Mouse (Mus musculus): Measurements from ENCODE around the gene Pogz.

Pogz gene

DNA sequence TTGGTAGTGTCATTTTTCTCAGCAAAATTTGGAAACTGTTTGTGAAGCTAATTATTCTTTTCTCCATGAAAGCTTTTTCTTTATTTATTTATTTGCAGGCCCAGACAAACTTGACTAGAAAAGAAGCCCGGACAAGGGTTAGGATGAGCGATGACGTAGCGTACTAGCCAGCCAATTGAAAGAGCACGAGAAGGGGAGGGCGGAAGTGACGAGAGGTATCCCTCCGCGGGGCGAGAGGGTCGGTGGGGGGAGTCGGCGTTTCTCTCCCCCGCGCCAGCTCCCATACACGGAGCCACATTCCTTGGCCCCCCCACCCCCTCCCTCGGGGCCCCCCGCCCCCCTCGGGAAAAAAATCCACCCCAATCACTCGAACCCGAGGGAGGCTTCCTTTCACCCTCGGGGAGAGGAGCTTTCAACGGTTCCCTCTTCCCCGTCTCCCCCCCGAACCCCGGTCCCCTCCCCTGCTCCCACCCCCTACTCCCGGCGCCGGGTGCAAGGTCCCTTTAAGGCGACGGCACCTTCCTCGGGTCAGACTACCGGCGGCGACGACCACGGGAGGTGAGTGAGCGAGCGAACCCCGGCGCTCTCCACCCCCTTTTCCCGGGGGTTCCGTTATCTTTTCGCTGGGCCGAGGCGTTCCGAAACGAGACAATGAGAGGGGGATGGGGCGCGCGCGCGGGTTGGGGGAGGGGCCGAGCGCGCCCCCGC lies at the start of gene Pogz:
Pogz (plus strand) TSS at position 385 of the 708 bp plus-strand sequence.
- DNase-seq: peak; percentile 94 to 96

GRCm38 (mm10) chr3:94789071-94789470 lies 48.3 kb upstream of the Pogz start:
- no peak for DNase-seq

DNA sequence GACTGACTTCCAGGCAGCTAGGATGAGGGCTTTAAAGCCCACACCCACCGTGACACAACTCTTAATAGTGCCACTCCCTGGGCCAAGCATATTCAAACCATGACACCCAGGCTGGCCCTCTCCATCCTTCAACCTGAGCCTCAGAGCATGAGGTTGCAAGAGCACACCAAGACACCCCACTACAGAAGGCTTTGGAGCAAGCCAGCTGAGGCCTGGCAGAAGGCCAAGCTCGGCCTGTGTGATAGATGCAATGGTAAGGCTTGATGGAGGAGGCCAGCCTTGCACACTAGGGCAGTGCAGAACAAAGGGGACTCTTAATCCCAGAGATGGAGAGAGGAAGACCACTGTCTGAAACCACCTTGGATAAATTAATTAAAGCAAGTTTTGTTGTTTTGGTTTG lies 47.9 kb upstream of the Pogz start:
- peak; percentile 10 to 23 for DNase-seq

DNA sequence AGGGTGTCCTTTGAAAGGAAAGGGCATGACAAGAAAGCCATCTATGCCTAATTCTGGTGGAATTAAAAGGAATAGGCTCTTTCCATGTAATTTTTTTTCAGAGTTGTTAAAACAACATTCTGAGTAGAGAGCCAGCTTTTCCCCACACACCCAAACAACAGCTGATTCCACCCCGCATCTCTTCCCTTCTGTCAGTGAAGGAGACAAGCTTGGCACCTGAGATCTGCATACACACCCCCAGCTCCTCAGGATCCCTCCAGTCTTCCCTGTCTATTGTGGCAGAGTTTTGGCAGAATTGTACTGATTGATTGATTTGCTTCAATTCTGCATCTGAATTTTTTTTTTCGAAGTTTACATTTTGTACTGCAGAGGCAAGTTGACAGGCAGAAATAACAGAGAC lies 45.1 kb upstream of the Pogz start:
- DNase-seq: no peak

- DNase-seq: no peak
Observed at GRCm38 (mm10) chr3:94793672-94794071, 43.7 kb upstream of the Pogz start.

GRCm38 (mm10) chr3:94794359-94794758 lies 43.0 kb upstream of the Pogz start:
- no peak for DNase-seq

DNA sequence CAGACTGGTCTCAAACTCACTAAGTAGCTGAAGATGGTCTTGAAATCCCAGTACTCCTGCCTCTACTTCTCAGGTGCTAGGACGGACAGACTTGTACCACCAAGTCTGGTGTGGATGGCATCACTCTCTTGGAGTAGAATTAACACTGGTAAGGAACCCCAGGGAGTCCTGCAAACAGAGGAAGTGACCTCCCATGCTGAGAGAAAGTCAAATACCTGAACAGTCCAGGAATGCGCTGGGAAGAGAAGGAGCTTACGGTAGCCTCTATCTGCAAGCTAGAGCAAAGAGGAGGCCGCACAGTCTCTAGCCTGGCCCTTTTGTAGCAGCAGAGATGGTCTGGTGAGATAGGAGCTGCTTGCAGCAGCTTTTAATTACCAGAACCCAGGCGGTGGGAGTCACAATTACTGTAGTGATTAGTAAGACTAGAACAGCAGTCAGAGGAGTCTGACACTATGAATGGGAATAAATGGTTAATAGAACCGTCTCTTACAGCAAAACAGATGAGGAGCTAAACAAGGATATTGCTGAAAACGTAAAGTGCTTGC lies 41.7 kb upstream of the Pogz start:
- no peak for DNase-seq

DNA sequence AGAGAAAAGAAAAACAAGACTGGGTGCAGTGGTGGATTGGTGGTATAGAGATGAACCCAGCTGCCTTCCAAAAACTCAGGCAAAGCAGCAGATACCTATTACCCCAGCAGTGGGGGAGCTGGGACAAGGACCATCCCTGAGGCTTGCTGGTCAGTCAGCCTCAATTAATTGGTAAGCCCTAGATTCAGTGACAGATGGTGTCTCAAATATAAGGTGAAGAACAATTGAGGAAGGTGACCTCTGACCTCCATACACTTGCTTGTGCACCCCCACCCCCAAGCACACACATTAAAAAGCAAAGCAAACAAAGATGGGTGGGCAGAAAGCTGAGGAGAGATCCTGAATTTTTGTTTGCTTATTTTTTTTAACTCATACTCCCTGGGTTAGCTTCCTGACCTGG lies 41.2 kb upstream of the Pogz start:
- DNase-seq: no peak

GRCm38 (mm10) chr3:94804146-94804545 lies 33.2 kb upstream of the Pogz start:
- DNase-seq: peak; percentile 21 to 26

GRCm38 (mm10) chr3:94804976-94805375 lies 32.4 kb upstream of the Pogz start:
- no peak for DNase-seq

GRCm38 (mm10) chr3:94808296-94808695 lies 29.1 kb upstream of the Pogz start:
- DNase-seq: no peak

- peak; percentile 12 for DNase-seq
Observed at GRCm38 (mm10) chr3:94811628-94812027, 25.7 kb upstream of the Pogz start.

DNA sequence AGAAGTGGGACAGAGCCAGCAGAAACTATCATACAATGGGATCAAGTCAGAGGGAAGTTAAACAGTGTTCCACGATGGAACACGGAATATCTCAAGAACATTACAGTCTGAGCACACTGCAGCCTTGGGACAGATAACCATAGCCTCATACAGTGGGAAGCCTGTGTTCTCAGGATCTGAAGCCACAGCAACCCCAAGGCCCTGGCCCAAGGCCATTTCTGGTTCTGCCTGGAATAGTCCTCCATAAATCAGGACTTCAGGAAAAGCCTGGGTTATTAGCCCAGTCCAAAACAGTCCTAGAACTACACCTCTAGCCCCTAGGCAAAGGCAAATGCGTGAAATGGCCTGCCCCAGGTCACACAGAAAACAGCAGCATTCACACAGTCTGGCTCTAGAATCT lies 23.7 kb upstream of the Pogz start:
- DNase-seq: no peak

DNA sequence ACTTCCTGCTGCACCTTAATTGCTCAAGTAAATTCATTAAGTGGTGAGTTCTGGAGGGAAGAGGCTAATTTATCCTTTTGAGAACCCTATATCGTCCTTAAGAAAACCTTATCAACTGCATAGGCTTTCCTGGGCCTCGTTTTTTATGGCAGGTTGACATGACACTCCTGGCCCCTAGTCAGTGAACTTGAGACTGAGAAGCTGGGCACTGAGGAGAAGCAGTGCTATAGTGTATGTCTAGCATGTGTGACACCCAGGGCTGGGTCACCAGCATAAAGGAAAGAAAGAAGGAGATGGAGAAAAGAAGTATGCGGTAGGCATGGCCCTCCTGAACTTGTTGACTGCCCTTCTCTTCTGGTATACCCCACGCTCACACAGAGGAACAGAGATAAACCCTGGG lies 23.3 kb upstream of the Pogz start:
- DNase-seq: no peak

DNA sequence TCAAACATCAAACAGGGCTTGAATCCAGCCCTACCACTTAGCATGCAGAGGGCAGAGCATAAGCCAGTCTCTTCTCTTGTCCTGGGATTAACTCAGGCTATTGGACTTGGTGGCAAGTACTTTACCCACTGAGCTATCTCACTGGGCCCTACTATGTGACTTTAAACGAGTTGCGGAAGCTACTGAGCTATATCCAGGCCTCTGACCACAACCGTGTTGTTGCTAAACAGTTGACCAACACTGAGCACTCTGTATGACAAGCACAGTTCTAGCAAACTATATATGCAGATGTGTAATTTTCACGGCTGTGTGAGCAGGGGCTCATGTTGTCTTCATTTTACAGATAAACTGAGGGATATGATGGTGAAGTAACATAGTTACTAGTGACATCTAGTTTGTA lies 22.7 kb upstream of the Pogz start:
- no peak for DNase-seq

GRCm38 (mm10) chr3:94815603-94816002 lies 21.8 kb upstream of the Pogz start:
- no peak for DNase-seq

DNA sequence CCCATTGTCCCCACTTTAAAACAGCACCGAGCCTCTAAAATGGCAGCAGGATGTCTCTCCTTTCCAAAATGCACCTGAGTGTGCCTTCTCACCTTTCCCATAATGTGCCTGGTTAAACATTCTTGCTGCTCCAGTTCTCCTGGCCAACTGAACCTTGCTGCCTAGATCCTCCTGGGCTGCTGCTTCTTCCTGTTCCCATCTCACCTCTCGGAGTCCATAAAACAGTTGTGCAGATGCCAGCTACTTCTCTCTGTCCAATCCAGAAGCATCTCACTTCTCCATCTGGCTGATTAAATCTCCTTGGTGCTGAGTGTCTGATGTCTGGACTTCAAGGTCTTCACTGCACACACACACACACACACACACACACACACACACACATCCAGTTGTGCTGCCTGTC lies 19.6 kb upstream of the Pogz start:
- DNase-seq: no peak

GRCm38 (mm10) chr3:94819452-94820425 lies 17.6 kb upstream of the Pogz start:
- DNase-seq: no peak

DNA sequence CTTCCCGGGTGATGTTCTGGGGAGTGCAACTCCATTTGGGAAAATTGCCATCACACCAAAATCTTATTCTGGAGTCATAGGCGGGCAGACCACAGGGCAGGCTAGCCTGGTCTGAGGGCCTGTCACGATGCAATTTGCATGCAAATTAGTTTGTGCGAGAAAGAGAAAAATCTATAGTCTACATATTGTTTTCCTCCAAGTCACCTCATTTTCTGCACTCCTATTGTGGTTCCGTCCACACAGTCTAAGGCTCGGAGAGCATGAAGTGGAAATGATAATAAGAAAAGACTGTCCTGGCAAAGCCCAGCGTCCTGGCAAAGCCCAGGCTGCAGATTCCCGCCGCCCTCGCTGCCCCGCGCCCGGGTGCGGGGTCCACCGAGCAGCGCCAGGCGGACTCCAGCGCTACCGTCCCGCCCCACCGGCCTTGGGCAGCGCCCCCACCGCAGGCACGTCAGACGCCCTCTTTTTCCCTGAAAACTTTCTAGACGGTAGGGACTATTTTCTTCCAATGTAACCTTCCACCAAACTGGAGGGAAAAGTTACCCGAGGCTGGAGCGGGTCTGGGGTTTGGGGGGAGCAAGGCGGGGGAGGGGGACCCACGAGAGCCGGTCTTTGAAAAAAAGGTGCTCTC lies 16.2 kb upstream of the Pogz start:
- peak; percentile 48 to 61 for DNase-seq

DNA sequence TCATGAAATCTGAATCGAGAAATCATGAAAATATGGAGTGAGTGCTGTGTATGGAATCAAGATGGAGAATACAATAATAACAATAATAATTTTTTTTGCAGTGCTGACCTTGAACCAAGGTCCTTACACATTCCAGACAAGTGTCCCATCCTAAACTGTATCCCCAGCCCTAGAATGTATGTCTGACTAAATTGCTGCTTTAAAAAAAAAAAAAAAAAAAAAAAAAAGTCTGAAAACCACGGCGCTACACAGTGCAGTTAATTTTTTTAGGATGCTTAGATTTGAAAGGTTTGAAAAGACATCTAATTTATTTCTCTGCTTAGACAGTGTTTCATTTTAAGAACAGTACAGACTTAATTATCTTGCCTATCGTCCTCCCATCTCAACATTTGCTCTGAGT lies 15.3 kb upstream of the Pogz start:
- DNase-seq: no peak

GRCm38 (mm10) chr3:94824110-94824509 lies 13.3 kb upstream of the Pogz start:
- DNase-seq: no peak

DNA sequence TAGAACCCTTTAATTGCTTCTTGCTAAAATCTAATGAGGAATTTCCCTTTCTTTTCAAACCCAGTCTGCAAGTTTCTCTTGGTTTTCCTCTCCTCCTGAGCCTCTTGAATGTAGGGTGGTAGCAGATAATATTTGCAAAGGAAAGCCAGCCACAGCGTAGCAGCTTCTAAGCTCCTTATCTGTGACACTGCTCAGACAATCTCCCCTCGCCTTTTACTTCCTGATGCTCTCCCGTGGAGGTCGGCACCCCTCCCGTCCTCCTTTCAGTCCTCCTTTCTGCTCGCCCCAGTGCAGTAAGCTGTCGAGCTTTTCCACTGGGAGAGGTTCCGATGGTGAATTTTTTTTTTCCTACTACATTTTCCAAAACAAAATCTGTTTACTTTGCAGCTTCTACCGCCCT lies 5.3 kb upstream of the Pogz start:
- no peak for DNase-seq

DNA sequence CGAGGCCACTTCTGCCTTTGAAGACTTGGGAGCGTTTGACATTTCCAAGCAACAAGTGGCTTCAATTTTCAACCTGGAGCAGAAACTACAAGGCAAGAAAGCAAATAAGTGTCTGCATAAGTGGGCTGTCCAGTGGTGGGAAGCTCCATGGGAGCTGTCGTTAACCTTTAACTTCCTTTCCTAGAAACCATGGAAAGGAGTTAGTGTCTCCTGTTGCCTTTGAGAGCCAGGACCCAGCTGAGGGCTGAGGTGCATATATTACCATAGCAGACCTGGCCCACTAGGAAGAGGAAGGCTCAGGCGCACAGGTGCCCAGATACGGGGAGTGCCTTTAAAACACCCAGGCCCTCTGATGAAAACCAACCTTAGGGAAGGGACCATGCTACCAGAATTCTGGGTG lies 4.7 kb upstream of the Pogz start:
- no peak for DNase-seq

Data from cerebellum, postnatal 36 days (tissue).